Mouse (Mus musculus) layer of hippocampus, postnatal 36 days (tissue): ENCODE results near the gene Sbk3. TPM values are rescaled to one million over a fixed set of nuclear protein-coding genes. Genes with fewer than 3 reads are reported as not detected.
A peak's percentile ranks its signal among the peaks of the same experiment; 100 is the strongest.
"Not testable (repeated sequence)": the region's sequence is repeated elsewhere in the genome, so short reads cannot be mapped to it uniquely, and the experiment has no call there.

ENCODE experiments used
- DNase-seq, 2 experiments: peaks; one replicate each; pipeline ENCODE4 v3.0.0; 2022
- total RNA-seq, 2 experiments: library from RNA; stranded (reverse); gene quantifications; 2 replicates each; pipeline ENCODE4 v1.2.3; 2021

Gene Sbk3
- total RNA-seq: 1 to 10 TPM in 1 of 2 experiments, under 1 TPM in 1; 0.70 to 1.4 TPM

- DNase-seq: no peak
Measured at GRCm38 (mm10) chr7:4971068-4971467, at the start of gene Sbk3. Gene Sbk3 (minus strand): TSS chr7:4971168.

- DNase-seq: no peak
Measured at GRCm38 (mm10) chr7:5020685-5021084, 49.7 kb upstream of the Sbk3 start.

- peak; percentile 99 for DNase-seq
Measured at GRCm38 (mm10) chr7:5020000-5020681, 49.2 kb upstream of the Sbk3 start, which contains the start of the genes Zfp865 and Ccdc106. Gene Zfp865 (plus strand): TSS chr7:5020376. Gene Ccdc106 (plus strand): TSS chr7:5020553.

GRCm38 (mm10) chr7:5019576-5019975 lies 48.6 kb upstream of the Sbk3 start:
- not testable (repeated sequence) for DNase-seq

- no peak for DNase-seq
Measured at GRCm38 (mm10) chr7:5017931-5018330, 47.0 kb upstream of the Sbk3 start.

GRCm38 (mm10) chr7:5017352-5017751 lies 46.4 kb upstream of the Sbk3 start:
- no peak for DNase-seq

GRCm38 (mm10) chr7:5016920-5017319 lies 46.0 kb upstream of the Sbk3 start:
- no peak for DNase-seq

GRCm38 (mm10) chr7:5016057-5016456 lies 45.1 kb upstream of the Sbk3 start:
- no peak for DNase-seq

GRCm38 (mm10) chr7:5015118-5016001 lies 44.4 kb upstream of the Sbk3 start, which contains the start of gene Gm44973:
Gene Gm44973 (plus strand): TSS chr7:5015496.
- peak; percentile 90 to 92 for DNase-seq

GRCm38 (mm10) chr7:5014251-5015117 lies 43.5 kb upstream of the Sbk3 start, which contains the start of the genes Zfp524 and Fiz1:
Gene Zfp524 (plus strand): TSS chr7:5014415.
Gene Fiz1 (minus strand): TSS chr7:5014697.
- peak; percentile 95 for DNase-seq

GRCm38 (mm10) chr7:5012681-5013513 lies 41.9 kb upstream of the Sbk3 start:
- no peak for DNase-seq

GRCm38 (mm10) chr7:5008229-5008628 lies 37.3 kb upstream of the Sbk3 start:
- DNase-seq: no peak

GRCm38 (mm10) chr7:5002876-5003275 lies 31.9 kb upstream of the Sbk3 start:
- DNase-seq: not testable (repeated sequence)

GRCm38 (mm10) chr7:4999876-5000275 lies 28.9 kb upstream of the Sbk3 start:
- no peak for DNase-seq

GRCm38 (mm10) chr7:4996934-4997333 lies 26.0 kb upstream of the Sbk3 start:
- no peak for DNase-seq

GRCm38 (mm10) chr7:4996003-4996895 lies 25.3 kb upstream of the Sbk3 start, which contains the start of gene Zfp579:
Gene Zfp579 (minus strand): TSS chr7:4996158.
- DNase-seq: peak; percentile 91 to 93

GRCm38 (mm10) chr7:4995268-4996002 lies 24.5 kb upstream of the Sbk3 start:
- no peak for DNase-seq

- DNase-seq: no peak
Measured at GRCm38 (mm10) chr7:4993999-4994788, 23.2 kb upstream of the Sbk3 start.
